In genomic region chr7:127233765-127234164, GRCm38 (mm10) we compare ENCODE assay signal across 8 mouse cellular contexts. TPM values are rescaled to one million over a fixed set of nuclear protein-coding genes. Genes with fewer than 3 reads are reported as not detected.
DNase-seq lines count a peak whose midpoint lies in the region; ATAC-seq and TF ChIP-seq lines count a peak whose summit lies in the region.

No protein-coding gene starts in this region.

- H3K9me3 ChIP-seq in kidney, embryonic 16.5 days (ENCODE audit: low read length): no peaks in the 10 kb centered on the region
- peaks cover 27% of the 10 kb centered on the region for H3K9me3 ChIP-seq in embryonic facial prominence, embryonic 10.5 days
- H3K9me3 ChIP-seq in intestine, embryonic 14.5 days (ENCODE audit: control insufficient read depth, low read length): no peaks in the 10 kb centered on the region

- ATAC-seq in kidney, embryonic 16.5 days (ENCODE audit: low FRiP score, low TSS enrichment): no peak
- no peak for ATAC-seq in intestine, embryonic 14.5 days (replicated peaks; ENCODE audit: low FRiP score, low TSS enrichment, low read depth)

- H3K4me2 ChIP-seq in kidney, embryonic 16.5 days (replicated peaks; ENCODE audit: low read depth, low read length): peak overlapping the region; percentile 77
- H3K4me2 ChIP-seq in intestine, embryonic 14.5 days (ENCODE audit: low read length): peak overlapping the region; percentile 85
- H3K4me2 ChIP-seq in myocyte (ENCODE audit: low read depth): peak overlapping the region; percentile 83

- TF ChIP-seq POLR2A in myocyte (IDR thresholded peaks at IDR 0.05; ENCODE audit: insufficient read length, low read depth): no peak

- no peaks in the 10 kb centered on the region for H3K27me3 ChIP-seq in kidney, embryonic 16.5 days (ENCODE audit: insufficient read depth, low read length)
- no peaks in the 10 kb centered on the region for H3K27me3 ChIP-seq in embryonic facial prominence, embryonic 10.5 days (replicated peaks; ENCODE audit: low read depth, poor library complexity, severe bottlenecking)
- no peaks in the 10 kb centered on the region for H3K27me3 ChIP-seq in intestine, embryonic 14.5 days (replicated peaks; ENCODE audit: control insufficient read depth, insufficient read depth, low read length)
- no peaks in the 10 kb centered on the region for H3K27me3 ChIP-seq in myocyte (ENCODE audit: control insufficient read depth, insufficient read depth, insufficient read length)

- peak overlapping the region; percentile 97 for H3K9ac ChIP-seq in kidney, embryonic 16.5 days (replicated peaks; ENCODE audit: low read length)
- peak overlapping the region; percentile 90 for H3K9ac ChIP-seq in intestine, embryonic 14.5 days (ENCODE audit: low read length)

- H3K27ac ChIP-seq in kidney, embryonic 16.5 days (ENCODE audit: low read length): peak overlapping the region; percentile 99
- H3K27ac ChIP-seq in embryonic facial prominence, embryonic 10.5 days (replicated peaks): peak overlapping the region; percentile 100
- H3K27ac ChIP-seq in intestine, embryonic 14.5 days (ENCODE audit: low read depth): peak overlapping the region; percentile 98; the same call in 1 of the 2 replicates

- no peak for DNase-seq in kidney, postnatal 25 days
- no peak for DNase-seq in embryonic facial prominence, embryonic 10.5 days (ENCODE audit: low spot score)
- no peak for DNase-seq in intestine, embryonic 14.5 days (ENCODE audit: low spot score)
- DNase-seq in cerebellum, adult 11-12 months: no peak
- no peak for DNase-seq in urinary bladder, adult 18-20 months (ENCODE audit: low spot score in 2 of 2)
- no peak for DNase-seq in yolk sac, embryonic 10.5 days (ENCODE audit: low spot score)

- peaks cover 31% of the 10 kb centered on the region for H3K4me1 ChIP-seq in kidney, embryonic 16.5 days (ENCODE audit: insufficient read depth, low read length)
- H3K4me1 ChIP-seq in embryonic facial prominence, embryonic 10.5 days: peaks cover 38% of the 10 kb centered on the region
- peaks cover 18% of the 10 kb centered on the region for H3K4me1 ChIP-seq in intestine, embryonic 14.5 days (replicated peaks; ENCODE audit: control insufficient read depth, insufficient read depth, low read length)

- H3ac ChIP-seq in myocyte (ENCODE audit: control insufficient read depth, insufficient read length): peak overlapping the region; percentile 32

- 2% methylated on average over 9 of the region's 9 CpGs for WGBS in kidney, embryonic 16.5 days
- WGBS in embryonic facial prominence, embryonic 10.5 days: 9% methylated on average over 9 of the region's 9 CpGs
- WGBS in intestine, embryonic 14.5 days: 2% methylated on average over 9 of the region's 9 CpGs

- peaks cover 47% of the 10 kb centered on the region for H3K36me3 ChIP-seq in kidney, embryonic 16.5 days (ENCODE audit: insufficient read depth, low read length)
- peaks cover 74% of the 10 kb centered on the region for H3K36me3 ChIP-seq in embryonic facial prominence, embryonic 10.5 days (replicated peaks)
- peaks cover 54% of the 10 kb centered on the region for H3K36me3 ChIP-seq in intestine, embryonic 14.5 days (ENCODE audit: control insufficient read depth, insufficient read depth, low read length)
- peaks cover 12% of the 10 kb centered on the region for H3K36me3 ChIP-seq in myocyte (ENCODE audit: control insufficient read depth, insufficient read depth)

- peak overlapping the region; percentile 98 for H3K4me3 ChIP-seq in kidney, embryonic 16.5 days (ENCODE audit: low read length)
- peak overlapping the region; percentile 98 for H3K4me3 ChIP-seq in embryonic facial prominence, embryonic 10.5 days
- H3K4me3 ChIP-seq in intestine, embryonic 14.5 days (ENCODE audit: low read depth, low read length): peak overlapping the region; percentile 78
- peak overlapping the region; percentile 91 for H3K4me3 ChIP-seq in myocyte

- H3K79me2 ChIP-seq in myocyte (ENCODE audit: control insufficient read depth, insufficient read depth): peaks cover 49% of the 10 kb centered on the region

TF ChIP-seq in myocyte, 11 proteins besides CTCF, POLR2A, EP300 and RAD21:
- TF ChIP-seq MAX (IDR thresholded peaks at IDR 0.05; ENCODE audit: low read depth): no peak
- no peak for TF ChIP-seq POLR2AphosphoS2 (IDR thresholded peaks at IDR 0.05; ENCODE audit: insufficient read length, low read depth)
- no peak for TF ChIP-seq E2F4 (IDR thresholded peaks at IDR 0.05; ENCODE audit: insufficient read depth)
- no peak for TF ChIP-seq USF1 (IDR thresholded peaks at IDR 0.05; ENCODE audit: low read depth)
- no peak for TF ChIP-seq SRF (IDR thresholded peaks at IDR 0.05; ENCODE audit: control insufficient read depth, insufficient read length, low read depth)
- no peak for TF ChIP-seq TCF12 (IDR thresholded peaks at IDR 0.05; ENCODE audit: insufficient read depth, poor library complexity, severe bottlenecking)

RNA-seq across cellular contexts. Expression of gene Sept1, which starts 0.8 kb away (rescaled TPM):
- 18.6 and 26.6 TPM in 2 replicates for polyA plus RNA-seq in kidney, embryonic 16.5 days (2015; fragmentation: Nextera tagmentation; extraction: Ambion mirVana)
- 27.3 and 30.0 TPM in 2 replicates for polyA plus RNA-seq in embryonic facial prominence, embryonic 10.5 days (2016; fragmentation: Nextera tagmentation; extraction: Ambion mirVana)
- polyA plus RNA-seq in intestine, embryonic 14.5 days (2014; fragmentation: Nextera tagmentation; extraction: Ambion mirVana): 12.9 and 14.4 TPM in 2 replicates
- 2.2 TPM for polyA plus RNA-seq in myocyte (2012; fragmentation: generic; extraction: Trizol)

RNA-seq across cellular contexts. Expression of gene Zfp553, which starts 0.9 kb away (rescaled TPM):
- polyA plus RNA-seq in kidney, embryonic 16.5 days (2015; fragmentation: Nextera tagmentation; extraction: Ambion mirVana): 45.2 and 46.0 TPM in 2 replicates
- 73.5 and 75.8 TPM in 2 replicates for polyA plus RNA-seq in embryonic facial prominence, embryonic 10.5 days (2016; fragmentation: Nextera tagmentation; extraction: Ambion mirVana)
- 16.8 and 18.5 TPM in 2 replicates for polyA plus RNA-seq in intestine, embryonic 14.5 days (2014; fragmentation: Nextera tagmentation; extraction: Ambion mirVana)
- 11.4 TPM for polyA plus RNA-seq in myocyte (2012; fragmentation: generic; extraction: Trizol)

RNA-seq across cellular contexts. Expression of gene Zfp771, which starts 10.3 kb away (rescaled TPM):
- 60.5 and 64.3 TPM in 2 replicates for polyA plus RNA-seq in kidney, embryonic 16.5 days (2015; fragmentation: Nextera tagmentation; extraction: Ambion mirVana)
- 65.1 and 69.1 TPM in 2 replicates for polyA plus RNA-seq in embryonic facial prominence, embryonic 10.5 days (2016; fragmentation: Nextera tagmentation; extraction: Ambion mirVana)
- 47.6 and 52.2 TPM in 2 replicates for polyA plus RNA-seq in intestine, embryonic 14.5 days (2014; fragmentation: Nextera tagmentation; extraction: Ambion mirVana)
- polyA plus RNA-seq in myocyte (2012; fragmentation: generic; extraction: Trizol): 34.9 TPM

RNA-seq across cellular contexts. Expression of gene Mylpf, which starts 25.1 kb away (rescaled TPM):
- 26.7 and 28.8 TPM in 2 replicates for polyA plus RNA-seq in kidney, embryonic 16.5 days (2015; fragmentation: Nextera tagmentation; extraction: Ambion mirVana)
- polyA plus RNA-seq in embryonic facial prominence, embryonic 10.5 days (2016; fragmentation: Nextera tagmentation; extraction: Ambion mirVana): 9.3 and 10.7 TPM in 2 replicates
- polyA plus RNA-seq in intestine, embryonic 14.5 days (2014; fragmentation: Nextera tagmentation; extraction: Ambion mirVana): 10.8 and 12.9 TPM in 2 replicates
- 10,881 TPM for polyA plus RNA-seq in myocyte (2012; fragmentation: generic; extraction: Trizol)

RNA-seq across cellular contexts. Expression of gene Tbc1d10b, which starts 25.5 kb away (rescaled TPM):
- polyA plus RNA-seq in kidney, embryonic 16.5 days (2015; fragmentation: Nextera tagmentation; extraction: Ambion mirVana): 23.2 and 25.8 TPM in 2 replicates
- polyA plus RNA-seq in embryonic facial prominence, embryonic 10.5 days (2016; fragmentation: Nextera tagmentation; extraction: Ambion mirVana): 31.3 and 34.4 TPM in 2 replicates
- 21.3 and 21.4 TPM in 2 replicates for polyA plus RNA-seq in intestine, embryonic 14.5 days (2014; fragmentation: Nextera tagmentation; extraction: Ambion mirVana)
- 62.8 TPM for polyA plus RNA-seq in myocyte (2012; fragmentation: generic; extraction: Trizol)
